Mouse (Mus musculus) layer of hippocampus, adult 2 months (tissue): ENCODE measurements around the gene Syp. TPM values are rescaled to one million over a fixed set of nuclear protein-coding genes. Genes with fewer than 3 reads are reported as not detected.

Experiments used
- DNase-seq, 2 experiments: peaks; one replicate each; pipeline ENCODE4 v3.0.0; 2022; ENCODE audit warnings: low spot score in 2 of 2
- H3K27ac ChIP-seq: fragments of 200-600 bp; 2 replicates; pipeline ENCODE4 v1.8.1; 2022
- H3K4me3 ChIP-seq: fragments of 200-600 bp; 2 replicates; pipeline ENCODE4 v1.8.1; 2022; ENCODE audit warnings: mild to moderate bottlenecking
- CTCF ChIP-seq: fragments of 200-600 bp; conservative IDR thresholded peaks from 2 replicates; pipeline ENCODE4 v1.8.1; 2022; ENCODE audit warnings: antibody characterized with exemption, mild to moderate bottlenecking, moderate library complexity
- total RNA-seq, 2 experiments: library from RNA; stranded (reverse); gene quantifications; 2 replicates each; pipeline ENCODE4 v1.2.3; 2021

Gene Syp
- total RNA-seq, 2 experiments from 2014 or later: 1,738 to 1,877 TPM

- no peak for TF ChIP-seq CTCF
- Histone ChIP-seq H3K4me3 (peak overlapping the region; percentile 58), H3K27ac (peak overlapping the region; percentile 90)
- no peak for DNase-seq
Observed at GRCm38 (mm10) chrX:7639536-7640325, 1.5 kb downstream of the Syp start.

DNA sequence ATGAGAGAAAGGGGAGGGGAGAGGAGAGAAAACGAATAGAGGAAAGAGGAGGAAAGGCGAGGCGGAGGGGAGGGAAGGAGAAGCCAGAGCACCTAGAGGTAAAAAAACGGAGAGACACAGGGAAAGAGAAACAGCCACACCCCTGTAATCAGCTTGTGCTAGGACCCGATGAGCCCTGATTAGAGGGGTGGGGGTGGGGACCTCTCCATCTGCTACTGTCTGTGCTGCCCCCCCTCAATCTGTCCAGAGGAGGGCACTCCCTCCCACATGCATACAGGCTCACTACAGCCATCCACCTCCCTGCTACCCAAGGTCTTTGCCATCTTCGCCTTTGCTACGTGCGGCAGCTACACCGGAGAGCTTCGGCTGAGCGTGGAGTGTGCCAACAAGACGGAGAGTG, 2.5 kb downstream of the Syp start:
- 0 out of 2 replicates have a peak overlapping the region, but pooled peaks have one; percentile 14 for H3K27ac ChIP-seq
- no peak for DNase-seq
- TF ChIP-seq CTCF: no peak
- H3K4me3 ChIP-seq: peak overlapping the region; percentile 30

GRCm38 (mm10) chrX:7645349-7645748, 7.1 kb downstream of the Syp start:
- TF ChIP-seq CTCF: peak; percentile 80
- Histone ChIP-seq H3K27ac (no peak overlapping the region), H3K4me3 (no peak overlapping the region)
- DNase-seq: peak in 1 of 2 experiments; percentile 79

- Histone ChIP-seq H3K4me3 (peak overlapping the region; percentile 53), H3K27ac (peak overlapping the region; percentile 88)
- peak; percentile 47 to 67 for DNase-seq
- TF ChIP-seq CTCF: peak; percentile 47
Observed at GRCm38 (mm10) chrX:7648671-7649304, 10.5 kb downstream of the Syp start.

- no peak for DNase-seq
- Histone ChIP-seq H3K27ac (no peak within 1 kb of the TSS), H3K4me3 (peak within 1 kb of the TSS; percentile 39)
- no peak for TF ChIP-seq CTCF
Observed at GRCm38 (mm10) chrX:7657221-7657639, 19.0 kb downstream of the Syp start, which contains the start of gene Prickle3. TSS of gene Prickle3 (plus strand) at chrX:7657260.

DNA sequence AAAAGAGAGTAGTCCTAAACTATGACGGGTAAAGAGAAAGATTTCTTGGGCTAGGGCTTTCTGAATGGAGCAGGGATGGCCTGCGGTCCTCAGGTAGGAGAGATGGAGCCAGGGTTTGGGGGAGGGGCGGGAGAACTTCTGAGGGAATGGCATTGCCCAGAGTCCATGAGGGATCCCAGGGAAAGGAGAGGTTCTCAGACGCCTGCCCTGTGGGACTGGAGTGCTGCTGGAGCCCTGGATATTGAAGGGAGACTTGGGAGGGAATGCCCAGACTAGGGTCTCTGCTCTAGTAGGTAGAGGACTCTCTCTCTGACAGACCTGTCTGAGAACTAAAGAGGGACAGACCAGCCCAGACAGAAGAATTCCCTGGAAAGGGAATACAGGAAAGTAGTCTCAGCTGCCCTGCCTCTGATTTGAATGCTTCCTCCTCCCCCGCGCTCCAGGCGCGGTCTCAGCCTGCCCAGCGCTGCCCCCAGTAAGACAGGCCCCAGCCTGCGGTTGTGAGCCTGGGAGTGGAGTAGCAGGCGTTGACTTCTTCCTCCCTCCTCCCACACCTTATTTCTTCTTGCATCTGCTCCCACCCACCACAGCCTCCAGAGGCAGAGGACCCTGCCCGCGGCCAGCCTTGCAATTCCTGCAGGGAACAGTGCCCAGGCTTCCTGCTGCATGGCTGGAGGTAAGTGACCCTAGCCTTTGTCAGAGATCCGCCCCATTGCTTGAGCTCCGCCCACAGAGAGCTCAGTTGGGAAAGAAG, 19.9 kb downstream of the Syp start:
- Histone ChIP-seq H3K27ac (no peak overlapping the region), H3K4me3 (no peak overlapping the region; the same call in 1 of the 2 replicates)
- no peak for DNase-seq
- no peak for TF ChIP-seq CTCF

- Histone ChIP-seq H3K4me3 (no peak overlapping the region), H3K27ac (no peak overlapping the region)
- TF ChIP-seq CTCF: no peak
- no peak for DNase-seq
Observed at GRCm38 (mm10) chrX:7658785-7659589, 20.7 kb downstream of the Syp start.

DNA sequence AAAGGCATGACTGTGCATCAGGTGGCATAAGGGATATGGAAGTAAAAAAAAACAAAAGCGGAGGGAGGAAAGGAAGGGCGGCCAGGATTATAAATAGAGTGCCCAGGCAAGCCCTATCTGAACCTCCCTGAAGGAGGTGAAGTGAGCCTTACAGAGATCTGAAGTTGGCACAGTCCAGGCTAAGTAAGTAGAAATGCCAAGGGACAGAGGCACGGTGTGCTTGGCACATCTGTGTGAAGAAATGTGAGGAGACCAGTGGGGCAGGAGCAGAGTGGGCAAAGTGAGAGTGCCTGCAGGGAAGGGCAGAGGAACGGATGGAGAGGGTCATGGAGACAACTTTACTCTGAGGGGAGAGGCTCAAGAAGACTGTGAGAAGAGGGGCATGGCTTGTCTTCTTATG, 22.8 kb downstream of the Syp start:
- no peak overlapping the region for H3K27ac ChIP-seq
- DNase-seq: no peak
- no peak for TF ChIP-seq CTCF
- H3K4me3 ChIP-seq: no peak overlapping the region

DNA sequence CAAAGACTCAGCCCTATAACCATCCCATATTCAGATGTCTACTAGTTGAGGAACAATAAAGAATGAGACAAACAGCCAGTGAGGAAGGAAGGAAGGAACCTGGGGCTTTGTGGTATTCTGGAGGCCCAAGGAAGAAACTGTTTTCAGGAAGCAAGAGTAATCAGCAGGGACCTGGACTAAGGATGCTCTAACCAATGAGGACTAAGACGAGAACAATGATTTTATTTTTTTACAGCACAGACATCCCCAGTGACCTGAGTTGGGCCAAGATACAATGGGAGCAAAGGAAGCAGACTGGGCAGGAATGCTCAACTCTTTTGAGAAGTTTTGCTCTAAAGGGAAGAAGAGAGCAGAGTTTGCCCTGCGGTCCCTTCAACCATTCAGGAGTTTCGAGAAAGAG, 24.7 kb downstream of the Syp start:
- no peak overlapping the region for H3K27ac ChIP-seq
- DNase-seq: no peak
- TF ChIP-seq CTCF: no peak
- H3K4me3 ChIP-seq: no peak overlapping the region

GRCm38 (mm10) chrX:7664791-7665190, 26.5 kb downstream of the Syp start:
- no peak for DNase-seq
- Histone ChIP-seq H3K27ac (no peak overlapping the region), H3K4me3 (no peak overlapping the region)
- no peak for TF ChIP-seq CTCF

GRCm38 (mm10) chrX:7665739-7666502, 27.6 kb downstream of the Syp start:
- Histone ChIP-seq H3K27ac (no peak overlapping the region), H3K4me3 (no peak overlapping the region)
- DNase-seq: no peak
- no peak for TF ChIP-seq CTCF
